Mouse (Mus musculus): ENCODE results near the gene Gcm1.

DNA sequence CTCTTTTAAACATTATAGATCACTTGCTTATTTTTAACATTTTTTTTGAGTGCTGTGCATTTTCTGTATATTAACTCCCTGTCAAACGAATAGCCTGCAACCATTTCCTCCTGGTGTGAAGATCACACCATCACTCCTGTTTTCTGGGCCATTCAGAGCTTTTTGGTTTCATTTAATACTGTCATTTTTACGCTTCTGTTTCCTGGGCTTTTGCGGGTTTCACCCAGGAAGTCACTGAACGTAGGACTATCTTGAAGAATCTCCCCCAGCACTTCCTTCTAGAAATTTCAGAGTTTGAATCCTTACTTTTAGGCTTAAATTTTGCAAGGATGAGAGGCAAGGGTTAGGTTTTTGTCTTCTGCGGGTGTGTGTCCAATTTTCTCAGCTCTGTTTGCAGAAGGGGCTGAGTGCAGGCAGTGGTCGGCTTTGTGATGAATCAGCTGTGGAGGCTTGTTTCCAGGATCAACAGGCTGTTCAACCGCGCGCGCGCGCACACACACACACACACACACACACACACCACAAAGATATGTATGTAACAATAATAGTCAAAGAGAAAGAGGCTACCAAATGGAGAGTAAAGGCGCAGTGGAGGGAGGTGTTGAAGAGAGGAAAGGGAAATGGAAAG, 22.1 kb downstream of the Gcm1 start:
- TF ChIP-seq CTCF (IDR thresholded peaks at IDR 0.05; ENCODE audit: low read depth) (no peak), EP300 (IDR thresholded peaks at IDR 0.05; ENCODE audit: low read depth) (no peak)

Data from liver, embryonic 14.5 days (tissue).